Mouse (Mus musculus): ENCODE measurements around the gene Cacna2d2. TPM values are rescaled to one million over a fixed set of nuclear protein-coding genes. Genes with fewer than 3 reads are reported as not detected.

The Cacna2d2 gene
- total RNA-seq, 2 experiments from 2014 or later: 24.1 to 34.7 TPM

DNA sequence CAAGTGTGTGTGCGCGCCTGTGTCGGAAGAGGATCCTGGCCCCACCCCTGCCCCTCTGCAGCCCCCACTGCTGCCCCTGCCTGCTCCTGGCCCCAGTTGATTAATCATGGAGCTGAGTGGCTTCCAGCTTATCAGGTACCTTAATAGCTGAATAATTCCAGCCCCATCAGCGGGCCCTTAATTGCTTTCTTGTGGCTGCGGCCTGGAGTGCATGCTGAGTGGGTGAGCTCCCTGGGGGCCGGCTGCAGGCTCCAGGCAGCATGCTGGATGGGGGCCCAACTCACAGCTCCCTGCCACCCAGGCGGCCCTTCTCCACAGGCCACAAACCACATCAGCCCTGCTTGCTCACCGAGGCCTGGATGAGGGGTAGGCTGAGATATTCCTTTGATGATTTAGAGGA, 112.0 kb downstream of the Cacna2d2 start:
- DNase-seq (ENCODE audit: extremely low spot score in 1 of 2, low spot score in 2 of 2): no peak
- TF ChIP-seq CTCF (IDR thresholded peaks at IDR 0.05): no peak
- intact Hi-C loops (cut with DNase I): loop anchor here (5.0 kb wide), 1 partner anchor 219 kb away; no protein-coding TSS in a partner anchor
- no peak overlapping the region for H3K4me3 ChIP-seq
- no peak overlapping the region for H3K27ac ChIP-seq

DNA sequence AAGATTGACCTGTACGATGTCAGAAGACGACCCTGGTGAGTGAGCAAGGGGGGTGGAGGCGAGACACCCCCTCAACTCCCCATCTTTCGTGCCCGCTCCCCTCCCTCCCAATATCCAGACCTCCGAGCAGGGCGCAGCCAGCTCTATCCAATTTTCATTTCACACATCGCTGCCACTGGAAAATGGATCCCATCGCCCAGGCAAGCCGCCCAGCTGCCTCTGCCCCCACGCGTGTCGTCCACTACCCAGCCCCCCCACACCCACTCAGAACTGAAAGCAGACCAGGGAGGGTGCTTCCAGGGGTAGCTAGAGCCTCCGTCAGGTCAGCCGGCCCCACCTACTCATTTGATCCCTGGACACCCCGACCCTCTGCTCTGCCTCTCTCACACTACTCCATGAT, 112.9 kb downstream of the Cacna2d2 start:
- no peak overlapping the region for H3K4me3 ChIP-seq
- no peak for TF ChIP-seq CTCF (IDR thresholded peaks at IDR 0.05)
- H3K27ac ChIP-seq: no peak overlapping the region
- DNase-seq (ENCODE audit: extremely low spot score in 1 of 2, low spot score in 2 of 2): no peak
- intact Hi-C loops (cut with DNase I): loop anchor here (5.0 kb wide), 1 partner anchor 220 kb away; no protein-coding TSS in a partner anchor

DNA sequence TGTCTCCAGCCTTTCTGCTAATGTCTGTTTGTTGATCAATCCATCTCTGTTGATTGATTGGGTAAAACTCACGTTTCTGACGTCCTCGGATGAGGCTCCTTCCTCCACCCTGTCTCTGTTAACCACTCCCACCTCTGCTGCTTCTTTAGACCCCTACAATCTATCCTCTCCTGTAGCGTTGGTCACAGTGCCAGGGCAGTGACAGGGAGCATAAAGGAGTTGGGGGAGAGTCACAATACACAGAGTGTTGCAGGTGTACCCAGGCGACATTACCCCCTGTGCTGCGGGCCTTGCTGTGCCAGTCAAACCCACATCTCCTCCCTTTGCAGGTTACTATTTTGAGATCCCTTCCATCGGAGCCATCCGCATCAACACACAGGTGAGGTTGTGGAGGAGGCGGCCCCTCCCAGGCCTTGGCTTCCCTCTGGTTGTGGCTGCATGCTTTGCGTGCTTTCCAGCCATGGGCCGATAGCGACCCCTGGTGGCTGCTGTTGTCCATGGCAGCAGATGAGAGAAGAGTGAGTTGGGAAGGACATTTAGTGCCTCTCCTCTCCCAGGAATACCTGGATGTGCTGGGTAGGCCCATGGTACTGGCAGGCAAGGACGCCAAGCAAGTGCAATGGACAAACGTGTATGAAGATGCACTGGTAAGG, 115.0 kb downstream of the Cacna2d2 start:
- intact Hi-C loops (cut with DNase I): loop anchor here (1.0 to 5.0 kb wide), 3 partner anchors 148 to 222 kb away; no protein-coding TSS in a partner anchor
- H3K27ac ChIP-seq: no peak overlapping the region
- H3K4me3 ChIP-seq: no peak overlapping the region
- peak; percentile 87 to 92 for DNase-seq (ENCODE audit: extremely low spot score in 1 of 2, low spot score in 2 of 2)
- TF ChIP-seq CTCF (IDR thresholded peaks at IDR 0.05): peak; percentile 100

DNA sequence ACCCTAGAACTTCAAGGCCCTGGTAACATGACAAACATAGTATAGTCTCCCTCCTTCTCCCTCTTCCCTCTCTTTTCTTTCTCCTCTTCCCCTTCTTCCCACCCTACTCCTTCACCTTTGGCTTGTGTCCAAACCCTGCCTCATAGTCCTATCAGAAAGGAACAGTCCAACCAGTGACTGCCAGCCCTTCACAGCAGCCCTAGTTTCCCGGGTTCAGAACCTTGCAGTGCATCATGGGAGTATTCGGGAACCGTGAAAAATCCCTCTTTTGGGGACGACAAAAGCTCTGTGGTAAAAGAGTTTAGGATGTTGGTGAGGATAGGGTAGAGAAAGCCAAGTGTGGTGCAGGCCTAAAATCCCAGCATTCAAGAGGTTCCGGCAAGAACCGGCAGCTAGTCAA, 120.9 kb downstream of the Cacna2d2 start:
- DNase-seq (ENCODE audit: extremely low spot score in 1 of 2, low spot score in 2 of 2): no peak
- no peak for TF ChIP-seq CTCF (IDR thresholded peaks at IDR 0.05)
- no peak overlapping the region for H3K4me3 ChIP-seq
- no peak overlapping the region for H3K27ac ChIP-seq
- intact Hi-C loops (cut with DNase I): no loop called here

DNA sequence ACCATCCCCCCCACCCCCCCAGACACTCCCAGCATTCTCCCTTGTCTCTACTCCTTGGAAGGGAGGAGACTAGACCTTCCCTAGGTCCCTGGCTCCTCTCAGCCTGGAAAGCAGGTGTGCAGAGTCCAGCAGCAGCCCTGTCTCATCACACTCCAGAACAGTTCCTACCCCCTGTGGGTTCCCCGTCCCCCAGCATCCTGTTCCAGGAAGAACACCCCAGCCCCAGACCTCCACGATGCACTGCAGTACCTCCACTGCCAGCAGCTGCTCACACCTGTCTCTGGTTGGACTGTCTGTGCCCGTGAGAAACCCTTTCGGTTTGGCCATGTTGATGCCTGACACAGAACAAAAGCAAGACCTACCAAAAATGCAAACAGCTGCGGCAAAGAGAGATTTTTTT, 121.8 kb downstream of the Cacna2d2 start:
- DNase-seq (ENCODE audit: extremely low spot score in 1 of 2, low spot score in 2 of 2): no peak
- no peak overlapping the region for H3K4me3 ChIP-seq
- no peak overlapping the region for H3K27ac ChIP-seq
- no peak for TF ChIP-seq CTCF (IDR thresholded peaks at IDR 0.05)
- intact Hi-C loops (cut with DNase I): no loop called here

DNA sequence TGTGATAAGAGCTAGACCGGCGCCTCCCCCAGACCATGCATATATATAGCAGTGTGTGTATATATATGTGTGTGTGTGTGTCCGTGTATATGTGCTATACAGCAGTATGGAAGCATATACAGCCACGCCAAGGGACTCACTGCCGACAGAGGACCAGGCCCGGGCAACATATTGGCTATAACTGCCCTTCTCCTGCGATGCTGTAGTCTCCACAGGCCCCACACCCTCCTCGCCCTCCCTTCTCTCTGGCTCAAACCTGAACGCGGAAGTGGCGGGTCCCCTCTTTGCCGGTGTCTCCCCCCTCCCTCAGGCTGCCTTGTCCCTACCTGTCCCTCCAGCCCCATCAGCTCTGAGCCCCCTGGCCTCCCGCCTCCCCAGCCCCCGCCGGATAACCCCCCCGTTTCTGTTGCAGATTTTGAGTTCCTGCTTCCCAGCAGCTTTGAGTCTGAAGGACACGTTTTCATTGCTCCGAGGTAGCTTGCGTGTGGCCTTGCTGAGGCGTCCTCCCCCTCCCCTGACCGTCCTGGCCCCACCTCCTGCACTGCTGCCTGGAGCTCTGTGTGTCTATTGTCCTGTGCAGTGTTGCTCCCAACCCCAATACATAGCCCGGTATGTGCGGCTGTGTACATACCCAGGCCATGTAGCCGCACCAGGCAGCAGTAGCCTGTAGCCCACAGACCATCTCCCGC, 122.4 kb downstream of the Cacna2d2 start:
- no peak for TF ChIP-seq CTCF (IDR thresholded peaks at IDR 0.05)
- no peak for DNase-seq (ENCODE audit: extremely low spot score in 1 of 2, low spot score in 2 of 2)
- Histone ChIP-seq H3K27ac (no peak overlapping the region), H3K4me3 (no peak overlapping the region)
- intact Hi-C loops (cut with DNase I): no loop called here

DNA sequence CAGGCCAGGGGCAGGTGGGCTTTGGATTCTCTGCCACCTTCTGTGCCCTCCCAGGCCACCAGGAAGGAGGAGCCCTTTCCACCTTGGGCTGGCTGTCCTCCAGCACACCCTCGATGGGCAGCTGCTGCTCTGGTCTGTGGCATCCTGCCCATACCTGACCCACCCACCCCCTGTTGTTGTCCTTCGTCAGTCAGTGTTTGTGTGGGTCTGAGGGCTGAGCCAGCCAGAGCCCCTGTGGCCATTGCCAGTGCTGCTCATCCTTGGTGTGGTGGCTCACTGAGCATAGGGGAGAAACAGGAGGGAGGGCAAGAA, 122.9 kb downstream of the Cacna2d2 start:
- Histone ChIP-seq H3K27ac (no peak overlapping the region), H3K4me3 (no peak overlapping the region)
- intact Hi-C loops (cut with DNase I): no loop called here
- no peak for DNase-seq (ENCODE audit: extremely low spot score in 1 of 2, low spot score in 2 of 2)
- no peak for TF ChIP-seq CTCF (IDR thresholded peaks at IDR 0.05)

DNA sequence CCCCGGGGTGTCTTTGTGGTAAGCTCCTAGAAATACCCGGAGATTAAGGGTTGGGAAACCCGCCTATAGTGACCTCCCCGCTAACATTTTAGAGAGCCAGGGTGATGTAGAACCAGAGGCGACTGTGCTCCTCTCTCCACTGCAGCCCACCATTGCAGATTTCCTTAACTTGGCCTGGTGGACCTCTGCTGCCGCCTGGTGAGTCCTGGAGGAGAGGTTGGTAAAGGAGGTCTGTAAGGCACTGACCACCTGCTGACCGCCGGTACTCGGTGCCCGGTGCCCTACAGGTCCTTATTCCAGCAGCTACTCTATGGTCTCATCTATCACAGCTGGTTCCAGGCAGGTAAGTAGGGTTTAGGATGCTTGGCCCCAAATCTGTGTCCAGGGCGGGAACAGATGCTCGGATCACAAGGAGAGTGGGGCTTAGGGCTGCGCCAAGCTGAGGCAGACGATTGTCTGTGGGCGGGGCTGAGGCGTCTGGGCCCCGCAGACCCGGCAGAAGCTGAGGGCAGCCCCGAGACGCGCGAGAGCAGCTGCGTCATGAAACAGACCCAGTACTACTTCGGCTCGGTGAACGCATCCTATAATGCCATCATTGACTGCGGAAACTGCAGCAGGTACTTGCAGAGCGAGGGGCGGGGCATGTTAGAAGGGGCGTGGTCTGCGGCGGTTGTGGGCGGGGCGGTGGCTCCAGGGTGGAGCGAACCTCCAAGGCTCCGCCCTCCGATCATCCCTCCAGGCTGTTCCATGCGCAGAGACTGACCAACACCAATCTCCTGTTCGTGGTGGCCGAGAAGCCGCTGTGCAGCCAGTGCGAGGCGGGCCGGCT, 127.0 kb downstream of the Cacna2d2 start:
- TF ChIP-seq CTCF (IDR thresholded peaks at IDR 0.05): no peak
- Histone ChIP-seq H3K27ac (no peak overlapping the region), H3K4me3 (peak overlapping the region; percentile 40)
- peak; percentile 70 to 78 for DNase-seq (ENCODE audit: extremely low spot score in 1 of 2, low spot score in 2 of 2)
- intact Hi-C loops (cut with DNase I): no loop called here

DNA sequence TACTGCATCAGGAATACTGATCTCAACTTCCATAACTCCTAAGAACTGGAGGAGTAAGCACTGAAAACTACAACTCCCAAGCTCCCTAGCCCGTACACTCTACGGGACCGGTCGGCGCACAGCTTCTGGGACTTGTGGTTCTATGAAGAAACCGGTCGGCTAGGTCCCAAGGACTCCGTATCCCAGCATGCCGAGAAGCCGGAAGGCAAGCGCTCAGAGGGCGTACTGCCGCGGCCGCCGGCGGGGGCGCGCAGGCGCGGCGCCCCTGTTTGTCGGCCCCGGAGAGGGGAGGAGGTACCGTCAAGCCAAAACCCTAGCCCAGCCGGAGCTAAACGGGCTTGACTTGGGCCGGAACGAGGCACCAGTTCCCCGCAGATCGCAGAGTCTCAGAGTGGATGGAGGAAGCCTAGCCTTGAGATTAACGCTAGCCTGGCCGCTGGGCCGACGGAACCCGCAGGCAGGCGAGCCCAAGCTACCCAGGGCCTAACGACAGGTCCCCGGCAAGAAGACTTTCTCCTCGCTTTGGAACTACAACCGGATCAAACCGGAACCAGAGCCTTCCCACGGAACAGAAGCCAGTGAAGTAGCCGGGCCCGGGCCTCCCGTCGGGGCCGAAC, 134.5 kb downstream of the Cacna2d2 start, which contains the start of gene Tmem115:
TSS of gene Tmem115 (plus strand) at position 155 of the 617 bp plus-strand sequence.
- intact Hi-C loops (cut with DNase I): loop anchor here (10.0 kb wide), 1 partner anchor 649 kb away; the partner anchor contains the start of gene Rbm15b
- peak; percentile 34 for TF ChIP-seq CTCF (IDR thresholded peaks at IDR 0.05)
- Histone ChIP-seq H3K4me3 (peak within 1 kb of the TSS; percentile 69), H3K27ac (peak within 1 kb of the TSS; percentile 92)
- peak; percentile 90 to 94 for DNase-seq (ENCODE audit: extremely low spot score in 1 of 2, low spot score in 2 of 2)

DNA sequence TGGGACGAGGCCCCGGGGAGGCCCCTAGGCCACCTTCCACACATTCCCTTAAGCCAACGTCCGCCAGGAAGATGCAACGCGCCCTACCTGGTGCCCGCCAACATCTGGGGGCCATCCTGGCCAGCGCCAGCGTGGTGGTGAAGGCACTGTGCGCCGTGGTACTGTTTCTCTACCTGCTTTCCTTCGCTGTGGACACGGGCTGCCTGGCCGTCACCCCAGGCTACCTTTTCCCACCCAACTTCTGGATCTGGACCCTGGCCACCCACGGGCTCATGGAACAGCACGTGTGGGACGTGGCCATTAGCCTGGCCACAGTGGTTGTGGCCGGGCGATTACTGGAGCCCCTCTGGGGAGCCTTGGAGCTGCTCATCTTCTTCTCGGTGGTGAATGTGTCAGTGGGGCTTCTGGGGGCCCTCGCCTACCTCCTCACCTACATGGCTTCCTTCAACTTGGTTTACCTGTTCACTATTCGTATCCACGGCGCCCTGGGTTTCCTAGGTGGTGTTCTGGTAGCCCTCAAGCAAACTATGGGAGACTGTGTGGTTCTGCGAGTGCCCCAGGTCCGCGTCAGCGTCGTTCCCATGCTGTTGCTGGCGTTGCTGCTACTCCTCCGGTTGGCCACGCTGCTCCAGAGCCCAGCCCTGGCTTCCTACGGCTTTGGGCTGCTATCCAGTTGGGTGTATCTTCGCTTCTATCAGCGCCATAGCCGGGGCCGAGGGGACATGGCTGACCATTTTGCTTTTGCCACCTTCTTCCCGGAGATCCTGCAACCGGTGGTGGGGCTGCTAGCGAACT, 135.2 kb downstream of the Cacna2d2 start:
- no peak for DNase-seq (ENCODE audit: extremely low spot score in 1 of 2, low spot score in 2 of 2)
- peak overlapping the region; percentile 92 for H3K27ac ChIP-seq
- H3K4me3 ChIP-seq: peak overlapping the region; percentile 69
- intact Hi-C loops (cut with DNase I): loop anchor here (10.0 kb wide), 1 partner anchor 650 kb away; the partner anchor contains the start of gene Rbm15b
- no peak for TF ChIP-seq CTCF (IDR thresholded peaks at IDR 0.05)

DNA sequence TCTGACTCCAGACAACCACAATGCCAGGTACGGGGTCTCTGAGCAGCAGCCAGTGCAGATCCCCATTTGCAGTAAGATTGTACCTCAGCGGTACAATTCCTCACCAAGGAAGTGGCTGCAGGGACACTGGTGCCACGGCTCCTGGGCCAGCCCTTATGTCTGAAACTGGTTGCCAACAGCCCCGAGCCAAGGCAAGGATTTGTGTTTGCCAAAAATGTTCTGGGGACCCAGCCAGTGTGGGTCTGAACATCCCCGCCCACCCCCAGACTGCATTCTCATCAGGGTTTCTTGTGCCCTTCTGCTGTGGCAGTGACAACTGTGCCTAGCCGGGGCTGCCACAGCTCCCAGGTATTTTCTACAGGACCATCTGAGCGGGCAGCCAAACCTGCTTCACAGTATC, 138.8 kb downstream of the Cacna2d2 start:
- Histone ChIP-seq H3K4me3 (no peak overlapping the region), H3K27ac (no peak overlapping the region)
- DNase-seq (ENCODE audit: extremely low spot score in 1 of 2, low spot score in 2 of 2): no peak
- no peak for TF ChIP-seq CTCF (IDR thresholded peaks at IDR 0.05)
- intact Hi-C loops (cut with DNase I): loop anchor here (10.0 kb wide), 1 partner anchor 653 kb away; the partner anchor contains the start of gene Rbm15b

Data from left cerebral cortex, adult 2 months (tissue).